Mouse (Mus musculus): ENCODE data around the gene Agtpbp1.

GRCm38 (mm10) chr13:59431124-59431864 lies 153.7 kb downstream of the Agtpbp1 start:
- TF ChIP-seq POLR2A (IDR thresholded peaks at IDR 0.05; ENCODE audit: borderline replicate concordance, extremely low read depth, insufficient read depth, insufficient read length, poor library complexity, severe bottlenecking): no peak
- no peak for TF ChIP-seq CTCF (IDR thresholded peaks at IDR 0.05; ENCODE audit: borderline replicate concordance, extremely low read depth, insufficient read depth, insufficient read length)

Data from brain, embryonic 14.5 days (tissue).